Mouse (Mus musculus): ENCODE measurements at regions not wholly inside any gene's neighbourhood (a gene's known extent, or its start where the extent isn't known, plus 50 kb on each side); places are given as distances from the start of the nearest gene placed in this dataset.

DNA sequence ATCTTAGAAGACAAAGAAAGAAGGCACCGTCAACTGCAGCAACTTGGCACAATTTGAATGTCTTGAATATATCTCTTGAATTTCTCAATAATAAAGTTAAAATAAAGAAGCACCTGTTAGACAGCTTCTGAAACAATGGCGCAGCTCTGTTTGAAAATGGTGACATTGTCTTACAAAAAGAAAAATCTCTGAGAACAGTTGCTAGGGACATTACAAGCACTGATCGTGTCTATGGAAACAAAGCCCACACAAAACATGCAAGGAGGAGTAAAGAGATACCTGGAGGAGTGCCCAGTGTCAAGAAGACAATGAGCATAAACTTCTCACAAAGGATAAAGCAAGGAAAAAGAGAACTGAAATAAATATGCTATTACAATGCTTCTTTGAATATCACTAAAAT, 841.2 kb upstream of the Adgrl3 start:
- in situ Hi-C loops (cut with MboI, MseI): loop anchor here (10.0 kb wide), 1 partner anchor 484 kb away; no protein-coding TSS in a partner anchor

DNA sequence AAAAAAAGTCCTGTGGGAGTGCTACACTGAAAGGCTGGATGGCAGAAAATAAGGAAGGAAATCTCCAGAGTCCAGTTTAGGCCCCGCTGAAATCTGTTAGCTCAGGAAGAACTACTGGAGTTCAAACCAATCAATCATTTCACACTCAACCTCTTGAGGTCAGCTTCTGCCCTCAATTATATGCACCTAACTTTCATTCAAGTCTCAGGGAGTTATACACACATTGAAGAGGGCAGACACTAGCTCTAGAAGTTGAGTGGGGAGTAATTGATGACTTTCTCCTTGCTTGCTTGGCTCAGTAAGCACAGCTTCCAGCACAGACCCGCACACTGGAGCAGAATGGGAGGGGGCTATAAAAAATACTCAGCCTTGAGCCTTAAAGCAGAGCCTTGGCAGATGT, 839.7 kb upstream of the Adgrl3 start:
- in situ Hi-C loops (cut with MboI, MseI): loop anchor here (10.0 kb wide), 1 partner anchor 1365 kb away; no protein-coding TSS in a partner anchor

- in situ Hi-C loops (cut with MboI, MseI): no loop called here
These were observed 827.5 kb upstream of the Adgrl3 start for GRCm38 (mm10) chr5:80192418-80192817.

- in situ Hi-C loops (cut with MboI, MseI): no loop called here
These were observed 820.3 kb upstream of the Adgrl3 start for GRCm38 (mm10) chr5:80199626-80200025.

DNA sequence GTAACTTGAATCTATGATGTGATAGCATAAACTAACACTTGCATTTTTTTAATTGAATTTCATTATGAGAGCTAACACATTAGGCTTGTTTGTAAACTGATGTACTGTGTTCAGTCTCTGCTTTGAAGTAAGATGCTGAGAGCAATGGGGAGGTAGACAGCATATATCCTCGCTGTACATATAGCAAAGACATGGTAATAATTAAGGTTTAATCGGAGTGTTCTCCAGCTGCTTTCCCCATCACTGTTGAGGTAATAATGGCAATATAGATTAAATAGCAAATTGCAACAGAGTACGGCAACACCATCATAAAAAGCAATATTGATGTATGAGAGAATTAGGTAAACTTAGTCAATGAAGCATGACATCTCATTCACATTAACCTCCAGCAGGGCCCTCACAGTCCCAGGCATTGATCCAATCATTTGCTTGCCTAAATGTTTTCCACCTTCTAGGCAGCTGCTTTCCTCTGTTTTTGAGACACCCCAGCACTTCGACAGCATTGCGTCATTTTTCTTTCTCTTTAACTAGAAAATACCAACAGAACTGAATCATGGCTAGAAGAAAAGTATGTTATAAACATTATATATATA, 771.3 kb upstream of the Adgrl3 start:
- in situ Hi-C loops (cut with MboI, MseI): no loop called here

DNA sequence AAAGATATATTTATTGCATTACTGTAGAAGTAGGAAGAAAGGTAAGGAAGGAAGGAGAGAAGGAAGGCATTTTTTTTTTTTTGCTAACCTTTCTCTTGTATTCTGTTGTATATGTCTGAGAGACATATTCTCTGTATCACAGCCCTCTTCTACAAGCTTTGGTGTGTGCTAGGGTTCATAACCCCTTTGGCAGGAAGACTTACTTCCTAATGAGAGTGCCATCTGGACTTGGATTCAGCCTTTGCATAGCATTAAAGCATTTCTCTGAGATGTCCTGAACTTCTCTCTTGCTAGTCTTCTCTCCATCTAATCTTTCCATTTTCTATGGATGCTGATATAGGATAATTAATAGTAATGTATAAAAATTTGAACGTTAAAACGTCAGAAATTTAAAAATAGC, 768.0 kb upstream of the Adgrl3 start:
- in situ Hi-C loops (cut with MboI, MseI): no loop called here

DNA sequence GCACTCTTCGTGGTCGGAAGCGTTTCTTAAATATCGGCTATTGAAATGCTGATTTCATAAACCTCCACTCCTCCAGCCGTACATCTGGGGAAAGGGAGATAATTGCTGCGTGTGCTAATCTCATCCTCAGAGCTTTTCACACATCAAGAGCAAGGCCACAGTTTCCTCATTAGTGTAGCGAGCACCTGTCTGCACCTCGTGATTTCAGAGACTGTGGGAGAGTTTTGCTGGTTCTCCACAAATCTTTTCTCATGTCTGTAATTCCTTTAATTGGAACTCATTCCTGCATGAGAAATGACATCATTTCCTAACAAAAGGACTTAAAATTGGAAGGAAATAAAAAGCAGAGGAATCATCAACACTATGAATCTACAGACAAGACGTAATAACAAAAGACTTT, 764.9 kb upstream of the Adgrl3 start:
- in situ Hi-C loops (cut with MboI, MseI): no loop called here

- in situ Hi-C loops (cut with MboI, MseI): no loop called here
These were observed 745.3 kb upstream of the Adgrl3 start for GRCm38 (mm10) chr5:80274589-80274988.

- in situ Hi-C loops (cut with MboI, MseI): no loop called here
These were observed 744.6 kb upstream of the Adgrl3 start for GRCm38 (mm10) chr5:80275232-80275866.

All from T-helper 2 cell (primary cell).